Mouse (Mus musculus) regulatory T cell (primary cell): Measurements from ENCODE around the gene Pde4dip.

ENCODE experiments used
- in situ Hi-C: fragments of 300-600 bp; cut with MboI, MseI; formaldehyde crosslinking; loops from one replicate; pipeline ENCODE4 v1.15.1; 2025; ENCODE audit warnings: high pct_unique_total_duplicates

The Pde4dip gene

GRCm38 (mm10) chr3:97844821-97845201 lies 43.7 kb downstream of the Pde4dip start:
- in situ Hi-C loops: no loop called here

GRCm38 (mm10) chr3:97844163-97844820 lies 44.2 kb downstream of the Pde4dip start:
- in situ Hi-C loops: no loop called here

GRCm38 (mm10) chr3:97842641-97843040 lies 45.9 kb downstream of the Pde4dip start:
- in situ Hi-C loops: no loop called here

GRCm38 (mm10) chr3:97840439-97840838 lies 48.1 kb downstream of the Pde4dip start:
- in situ Hi-C loops: no loop called here

- in situ Hi-C loops: no loop called here
These were observed 52.6 kb downstream of the Pde4dip start for GRCm38 (mm10) chr3:97835888-97836287.

- in situ Hi-C loops: no loop called here
These were observed 53.9 kb downstream of the Pde4dip start for GRCm38 (mm10) chr3:97834625-97835024.

- in situ Hi-C loops: no loop called here
These were observed 56.8 kb downstream of the Pde4dip start for GRCm38 (mm10) chr3:97831564-97832320.

- in situ Hi-C loops: no loop called here
These were observed 57.9 kb downstream of the Pde4dip start for GRCm38 (mm10) chr3:97830622-97831021.

GRCm38 (mm10) chr3:97830122-97830521 lies 58.4 kb downstream of the Pde4dip start:
- in situ Hi-C loops: no loop called here

- in situ Hi-C loops: no loop called here
These were observed 60.2 kb downstream of the Pde4dip start for GRCm38 (mm10) chr3:97828286-97828685.

- in situ Hi-C loops: no loop called here
These were observed 63.3 kb downstream of the Pde4dip start for GRCm38 (mm10) chr3:97825246-97825645.

GRCm38 (mm10) chr3:97824744-97825143 lies 63.8 kb downstream of the Pde4dip start:
- in situ Hi-C loops: no loop called here

- in situ Hi-C loops: no loop called here
These were observed 64.3 kb downstream of the Pde4dip start for GRCm38 (mm10) chr3:97824011-97824711.

GRCm38 (mm10) chr3:97823438-97823837 lies 65.1 kb downstream of the Pde4dip start:
- in situ Hi-C loops: no loop called here

GRCm38 (mm10) chr3:97819050-97819449 lies 69.5 kb downstream of the Pde4dip start:
- in situ Hi-C loops: no loop called here

- in situ Hi-C loops: no loop called here
These were observed 70.0 kb downstream of the Pde4dip start for GRCm38 (mm10) chr3:97818383-97818982.

- in situ Hi-C loops: no loop called here
These were observed 76.7 kb downstream of the Pde4dip start for GRCm38 (mm10) chr3:97811651-97812399.

- in situ Hi-C loops: no loop called here
These were observed 77.3 kb downstream of the Pde4dip start for GRCm38 (mm10) chr3:97811158-97811557.

GRCm38 (mm10) chr3:97810334-97810733 lies 78.2 kb downstream of the Pde4dip start:
- in situ Hi-C loops: no loop called here

- in situ Hi-C loops: no loop called here
These were observed 82.9 kb downstream of the Pde4dip start for GRCm38 (mm10) chr3:97805559-97805958.

- in situ Hi-C loops: no loop called here
These were observed 84.8 kb downstream of the Pde4dip start for GRCm38 (mm10) chr3:97803675-97804074.
